Mouse (Mus musculus) spleen, adult 2 months (tissue): ENCODE measurements around the gene Gm49405. TPM values are rescaled to one million over a fixed set of nuclear protein-coding genes. Genes with fewer than 3 reads are reported as not detected.
"Not testable (repeated sequence)": the region's sequence is repeated elsewhere in the genome, so short reads cannot be mapped to it uniquely, and the experiment has no call there.

Experiments used
- DNase-seq, 2 experiments: peaks; one replicate each; pipeline versions ENCODE4 v3.0.0 to v3.0.0-alpha.2; 2012 to 2021; ENCODE audit warnings: low spot score in 2 of 2, low read depth in 1 of 2
- H3K27ac ChIP-seq: fragments of 200-500 bp; 2 replicates; pipeline ENCODE4 v1.5.1; 2012; ENCODE audit warnings: low read length, inconsistent platforms; ENCODE audit not compliant: insufficient read depth
- H3K27me3 ChIP-seq: fragments of 200-500 bp; 2 replicates; pipeline ENCODE4 v1.6.1; 2012; ENCODE audit warnings: mild to moderate bottlenecking, moderate library complexity, low read length, inconsistent platforms; ENCODE audit not compliant: control insufficient read depth, insufficient read depth
- H3K36me3 ChIP-seq: fragments of 200-500 bp; 2 replicates; pipeline ENCODE4 v1.6.1; 2012; ENCODE audit warnings: mild to moderate bottlenecking, low read length, inconsistent platforms; ENCODE audit not compliant: control insufficient read depth, insufficient read depth
- H3K4me1 ChIP-seq: fragments of 200-500 bp; 2 replicates; pipeline ENCODE4 v1.6.1; 2011; ENCODE audit warnings: inconsistent platforms; ENCODE audit not compliant: control insufficient read depth, insufficient read depth, insufficient read length
- H3K4me3 ChIP-seq: fragments of 200-500 bp; 2 replicates; pipeline ENCODE4 v1.5.1; 2011; ENCODE audit warnings: mild to moderate bottlenecking, inconsistent platforms; ENCODE audit not compliant: insufficient read depth, insufficient read length; ENCODE audit errors: extremely low read depth
- CTCF ChIP-seq: fragments of 200-500 bp; IDR thresholded peaks from 2 replicates; pipeline ENCODE4 v1.5.1; 2011; ENCODE audit warnings: mild to moderate bottlenecking, inconsistent platforms; ENCODE audit not compliant: insufficient read depth, insufficient read length, insufficient replicate concordance; ENCODE audit errors: extremely low read depth
- POLR2A ChIP-seq: fragments of 200-500 bp; IDR thresholded peaks from 2 replicates; pipeline ENCODE4 v1.6.1; 2011; ENCODE audit warnings: low read depth, low read length, inconsistent platforms
- WGBS: fragments of 180-500 bp; shearing (Covaris S2); methylation state at CpG from one replicate; pipeline ENCODE4 v1.1.7; 2018; 5-methylcytosine and 5-hydroxymethylcytosine counted together
- polyA plus RNA-seq: library from polyadenylated mRNA; depleted of rRNA; stranded (reverse); fragments of >200 nt; gene quantifications from 2 replicates; pipeline ENCODE4 v1.2.3, GENCODE M21; 2012

Gene Gm49405
- polyA plus RNA-seq, 1 experiment: 3.1 TPM

GRCm38 (mm10) chr19:4032668-4033067 lies 32.2 kb downstream of the Gm49405 start:
- 86% methylated on average over 7 of the region's 7 CpGs for WGBS
- no peaks in the 10 kb centered on the region; the same call in 1 of the 2 replicates for H3K4me1 ChIP-seq
- TF ChIP-seq CTCF (no peak), POLR2A (no peak)

GRCm38 (mm10) chr19:4033298-4033697 lies 32.9 kb downstream of the Gm49405 start:
- TF ChIP-seq CTCF (no peak), POLR2A (no peak)
- H3K36me3 ChIP-seq: no peaks in the 10 kb centered on the region; the same call in 1 of the 2 replicates
- 81% methylated on average over 3 of the region's 3 CpGs for WGBS
- H3K27ac ChIP-seq: no peak overlapping the region
- H3K4me3 ChIP-seq: no peak overlapping the region
- no peaks in the 10 kb centered on the region for H3K27me3 ChIP-seq
- DNase-seq: no peak
- H3K4me1 ChIP-seq: no peaks in the 10 kb centered on the region; the same call in 1 of the 2 replicates

More at GRCm38 (mm10) chr19:4032668-4033067, 32.2 kb downstream of the Gm49405 start:
- no peak overlapping the region for H3K4me3 ChIP-seq
- H3K36me3 ChIP-seq: no peaks in the 10 kb centered on the region; the same call in 1 of the 2 replicates
- no peak overlapping the region for H3K27ac ChIP-seq
- no peak for DNase-seq
- H3K27me3 ChIP-seq: no peaks in the 10 kb centered on the region

GRCm38 (mm10) chr19:4033742-4034141 lies 33.3 kb downstream of the Gm49405 start:
- H3K4me3 ChIP-seq: no peak overlapping the region
- H3K27ac ChIP-seq: no peak overlapping the region
- no peaks in the 10 kb centered on the region; the same call in 1 of the 2 replicates for H3K36me3 ChIP-seq
- no peaks in the 10 kb centered on the region for H3K27me3 ChIP-seq
- DNase-seq: no peak
- no peaks in the 10 kb centered on the region; the same call in 1 of the 2 replicates for H3K4me1 ChIP-seq
- no peak for TF ChIP-seq CTCF
- no peak for TF ChIP-seq POLR2A
- 76% methylated on average over 5 of the region's 5 CpGs for WGBS

- H3K36me3 ChIP-seq: no peaks in the 10 kb centered on the region; the same call in 1 of the 2 replicates
- TF ChIP-seq CTCF: no peak
- no peak for TF ChIP-seq POLR2A
- H3K27me3 ChIP-seq: no peaks in the 10 kb centered on the region
- WGBS: 64% methylated on average over 12 of the region's 12 CpGs
- H3K4me3 ChIP-seq: no peak overlapping the region
- no peaks in the 10 kb centered on the region; the same call in 1 of the 2 replicates for H3K4me1 ChIP-seq
- no peak overlapping the region for H3K27ac ChIP-seq
- DNase-seq: no peak
Measured at GRCm38 (mm10) chr19:4036327-4037045, 36.1 kb downstream of the Gm49405 start.

GRCm38 (mm10) chr19:4037154-4037787 lies 36.8 kb downstream of the Gm49405 start:
- H3K36me3 ChIP-seq, H3K27me3 ChIP-seq, H3K4me1 ChIP-seq, DNase-seq: not testable (repeated sequence)
- 27% methylated on average over 8 of the region's 8 CpGs for WGBS
- H3K4me3 ChIP-seq: peak overlapping the region; percentile 97
- peak overlapping the region; percentile 72 for H3K27ac ChIP-seq

GRCm38 (mm10) chr19:4037788-4038232 lies 37.4 kb downstream of the Gm49405 start, which contains the start of gene Gstp1:
TSS of gene Gstp1 (minus strand) at chr19:4037985.
- no peaks in the 10 kb centered on the region; the same call in 1 of the 2 replicates for H3K36me3 ChIP-seq
- TF ChIP-seq POLR2A (peak; percentile 77), CTCF (no peak)
- H3K4me3 ChIP-seq: peak within 1 kb of the TSS; percentile 97
- H3K27me3 ChIP-seq: no peaks in the 10 kb centered on the region
- 1% methylated on average over 26 of the region's 26 CpGs for WGBS
- H3K27ac ChIP-seq: peak within 1 kb of the TSS; percentile 73
- H3K4me1 ChIP-seq: no peaks in the 10 kb centered on the region; the same call in 1 of the 2 replicates
- DNase-seq: peak; percentile 55 to 86

GRCm38 (mm10) chr19:4040941-4041340 lies 40.5 kb downstream of the Gm49405 start:
- not testable (repeated sequence) for H3K4me1 ChIP-seq, H3K27ac ChIP-seq, H3K36me3 ChIP-seq, H3K4me3 ChIP-seq, DNase-seq, H3K27me3 ChIP-seq
- whole genome bisulfite sequencing: 80% methylated on average over 5 of the region's 5 CpGs

- DNase-seq, H3K4me3 ChIP-seq, H3K36me3 ChIP-seq, H3K27me3 ChIP-seq, H3K4me1 ChIP-seq, H3K27ac ChIP-seq: not testable (repeated sequence)
- 94% methylated on average over 4 of the region's 4 CpGs for WGBS
Measured at GRCm38 (mm10) chr19:4041500-4041899, 41.1 kb downstream of the Gm49405 start.
